Mouse (Mus musculus): ENCODE data around the gene Clec4d.

- no peak for TF ChIP-seq EP300 (IDR thresholded peaks at IDR 0.05; ENCODE audit: low read depth)
- TF ChIP-seq CTCF (IDR thresholded peaks at IDR 0.05; ENCODE audit: low read depth), result no peak
These were observed 17.5 kb downstream of the Clec4d start for GRCm38 (mm10) chr6:123279443-123279842.
